Mouse (Mus musculus) CH12F3 (cell line): ENCODE measurements around the gene Olfr549.

Experiments
- in situ Hi-C: fragments of 300-500 bp; cut with MboI; formaldehyde crosslinking; loops from 2 replicates; pipeline ENCODE4 v1.14.3; 2020; ENCODE audit warnings: low sequenced_read_pairs

The Olfr549 gene

GRCm38 (mm10) chr7:102549570-102549969 is at the start of gene Olfr549:
Gene Olfr549, plus strand, starts transcription at chr7:102549870.
- in situ Hi-C loops = no loop called here

GRCm38 (mm10) chr7:102501986-102502385 is 47.7 kb upstream of the Olfr549 start:
- in situ Hi-C loops = loop anchor here (10.0 kb wide), 2 partner anchors 133 to 413 kb away; partner anchors contain the start of genes Olfr554 and Olfr571

- in situ Hi-C loops = loop anchor here (10.0 kb wide), 2 partner anchors 128 to 408 kb away; partner anchors contain the start of genes Olfr554 and Olfr571
Measured at GRCm38 (mm10) chr7:102506848-102507247, 42.8 kb upstream of the Olfr549 start.

DNA sequence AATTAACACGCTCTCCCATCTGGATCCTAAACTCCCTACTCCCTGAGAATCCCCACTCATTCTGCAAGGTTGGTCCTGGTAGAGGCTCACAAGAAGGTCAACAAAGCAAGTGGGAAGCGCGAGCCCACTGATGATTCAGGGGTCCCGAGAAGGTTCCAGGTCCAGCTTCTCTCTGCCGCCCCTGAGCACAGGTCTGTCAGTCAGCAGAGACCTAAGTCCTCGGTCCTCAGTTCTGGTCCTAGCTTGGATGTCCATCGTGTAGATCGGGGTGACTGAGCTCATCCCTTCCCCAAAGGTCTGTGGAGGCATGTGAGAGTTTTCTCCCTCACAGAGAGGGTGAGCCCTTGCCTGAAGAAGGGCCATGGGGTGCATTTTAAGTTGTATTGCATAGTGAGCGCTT is 41.6 kb upstream of the Olfr549 start:
- in situ Hi-C loops = loop anchor here (10.0 kb wide), 2 partner anchors 127 to 407 kb away; partner anchors contain the start of genes Olfr554 and Olfr571

- in situ Hi-C loops = loop anchor here (10.0 kb wide), 2 partner anchors 126 to 406 kb away; partner anchors contain the start of genes Olfr554 and Olfr571
Measured at GRCm38 (mm10) chr7:102508666-102509065, 41.0 kb upstream of the Olfr549 start.

DNA sequence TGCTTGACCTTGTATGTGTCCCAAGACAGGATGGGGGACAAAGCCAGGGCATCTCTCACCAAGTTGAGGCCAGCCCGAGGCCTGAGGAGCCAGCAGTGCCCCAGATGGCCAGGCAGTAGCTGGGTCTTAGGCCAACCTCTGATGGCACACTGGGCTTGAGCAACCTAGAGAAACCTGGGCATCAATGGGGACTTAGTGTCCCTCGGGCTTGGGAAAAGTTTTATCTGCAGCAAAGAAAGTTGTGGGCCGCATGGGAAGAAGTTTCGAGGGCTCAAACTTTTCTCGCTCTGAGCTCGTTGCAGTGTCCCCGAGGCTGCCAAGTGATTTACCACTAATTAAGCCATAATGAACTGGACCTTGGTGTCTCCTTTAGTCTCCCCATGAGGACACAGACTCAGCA is 39.9 kb upstream of the Olfr549 start:
- in situ Hi-C loops = loop anchor here (10.0 kb wide), 2 partner anchors 125 to 405 kb away; partner anchors contain the start of genes Olfr554 and Olfr571

GRCm38 (mm10) chr7:102511927-102512326 is 37.7 kb upstream of the Olfr549 start:
- in situ Hi-C loops = no loop called here

GRCm38 (mm10) chr7:102512814-102513435 is 36.7 kb upstream of the Olfr549 start:
- in situ Hi-C loops = no loop called here

- in situ Hi-C loops = no loop called here
Measured at GRCm38 (mm10) chr7:102514144-102514543, 35.5 kb upstream of the Olfr549 start.

GRCm38 (mm10) chr7:102516261-102517050 is 33.2 kb upstream of the Olfr549 start:
- in situ Hi-C loops = no loop called here

- in situ Hi-C loops = no loop called here
Measured at GRCm38 (mm10) chr7:102517051-102517335, 32.7 kb upstream of the Olfr549 start.

DNA sequence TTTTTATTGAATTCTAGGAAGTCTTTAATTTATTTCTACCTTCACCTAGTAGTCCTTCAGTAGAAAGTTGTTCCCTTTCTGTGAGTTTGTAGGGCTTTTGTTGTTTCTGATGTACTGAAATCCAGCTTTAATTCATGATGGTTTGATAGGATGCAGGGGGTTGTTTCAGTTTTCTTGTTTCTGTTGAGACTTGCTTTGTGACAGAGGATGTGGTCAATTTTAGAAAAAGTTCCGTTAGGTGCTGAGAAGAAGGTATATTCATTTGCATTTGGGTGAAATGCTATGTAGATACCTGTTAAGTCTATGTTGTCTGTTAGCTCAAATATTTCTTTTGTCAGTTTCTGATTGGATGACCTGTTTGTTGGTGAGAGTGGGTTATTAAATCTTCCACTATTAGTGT is 20.6 kb upstream of the Olfr549 start:
- in situ Hi-C loops = no loop called here

GRCm38 (mm10) chr7:102534449-102534848 is 15.2 kb upstream of the Olfr549 start, which contains the start of gene Olfr547:
Gene Olfr547, plus strand, starts transcription at chr7:102534749.
- in situ Hi-C loops = no loop called here

DNA sequence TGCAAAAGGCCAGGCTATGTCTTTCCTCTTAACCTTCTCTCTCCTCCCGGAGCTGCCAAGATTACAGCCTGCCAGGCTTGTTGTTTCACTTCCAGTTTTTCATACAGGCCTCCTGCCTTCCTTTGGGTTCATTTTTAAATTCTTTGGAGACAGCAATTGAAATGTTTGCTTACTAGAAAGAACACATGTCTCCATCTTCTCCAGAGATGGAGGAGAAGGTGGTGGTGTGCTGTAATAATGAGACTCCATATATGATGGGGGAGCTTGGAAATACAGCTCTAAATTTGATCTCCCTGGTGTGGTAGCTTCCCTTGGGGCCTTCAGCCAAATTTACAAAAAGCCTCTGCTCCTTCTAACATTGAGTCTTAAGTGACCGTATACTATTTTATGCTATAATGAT is 9.1 kb upstream of the Olfr549 start, which contains the start of gene Olfr548-ps1:
Gene Olfr548-ps1, plus strand, starts transcription at position 301 of the 400 bp plus-strand sequence.
- in situ Hi-C loops = no loop called here

DNA sequence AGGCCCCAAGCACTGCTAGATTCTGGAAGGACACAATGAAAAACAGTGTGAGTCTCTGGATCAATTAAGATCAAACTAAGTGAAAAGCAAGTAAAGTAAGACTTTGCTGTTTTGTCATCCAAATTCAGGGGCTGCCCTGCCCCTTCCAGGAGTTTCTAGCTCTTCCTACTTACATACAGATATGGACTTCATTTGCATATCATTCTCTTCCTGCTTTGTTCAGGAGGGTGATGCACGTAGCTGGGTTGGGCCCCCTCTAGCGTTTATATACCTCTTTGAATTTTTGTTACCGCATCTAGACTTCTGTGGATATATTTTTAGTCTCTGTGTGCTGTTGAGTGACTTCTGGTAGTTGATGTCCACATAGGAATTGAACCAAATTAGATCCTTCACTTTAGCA is 8.4 kb upstream of the Olfr549 start:
- in situ Hi-C loops = no loop called here

DNA sequence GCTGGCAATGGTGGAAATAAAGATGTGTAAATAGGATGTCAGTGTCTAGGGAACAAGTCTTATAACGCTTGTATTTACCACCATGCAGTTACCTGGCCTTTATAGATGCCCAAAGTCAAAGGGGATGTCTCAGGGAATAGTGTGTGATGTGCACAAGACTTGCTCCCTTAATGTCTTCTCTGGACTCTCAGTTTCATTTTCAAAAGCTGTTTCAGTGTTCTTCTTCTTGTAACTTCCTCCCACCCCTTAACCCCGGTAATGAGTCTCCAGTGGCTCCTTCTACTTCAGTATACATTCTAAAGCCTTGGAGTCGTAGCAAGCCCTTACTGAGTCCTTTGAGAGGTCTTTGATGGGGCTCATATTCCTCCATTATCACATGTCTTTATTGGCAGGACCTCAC is 3.6 kb downstream of the Olfr549 start:
- in situ Hi-C loops = no loop called here

GRCm38 (mm10) chr7:102564999-102565997 is 15.6 kb downstream of the Olfr549 start, which contains the start of gene Trim21:
Gene Trim21, minus strand, starts transcription at chr7:102565486.
- in situ Hi-C loops = no loop called here

GRCm38 (mm10) chr7:102566219-102566618 is 16.5 kb downstream of the Olfr549 start:
- in situ Hi-C loops = no loop called here

DNA sequence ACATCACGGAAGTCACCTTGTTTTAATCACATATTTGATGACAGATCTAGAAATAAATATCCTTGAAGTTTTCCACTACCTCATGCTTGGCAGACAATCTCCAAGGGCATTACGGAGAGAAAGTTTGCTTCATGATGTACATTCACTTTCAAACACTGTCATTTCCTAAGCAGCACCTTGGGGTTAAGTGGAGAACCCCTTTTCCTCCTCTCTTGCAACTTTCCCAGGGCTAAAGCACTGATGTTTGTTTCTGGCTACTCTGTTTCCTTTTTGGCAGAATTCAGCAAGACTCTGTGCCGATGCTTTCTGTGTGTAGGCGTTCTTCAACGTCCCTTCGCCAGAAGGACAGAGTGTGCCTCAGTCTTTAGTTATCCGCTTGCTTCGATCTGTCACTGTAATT is 21.5 kb downstream of the Olfr549 start, which contains the start of gene Olfr550:
Gene Olfr550, plus strand, starts transcription at position 301 of the 400 bp plus-strand sequence.
- in situ Hi-C loops = no loop called here

GRCm38 (mm10) chr7:102573174-102573830 is 23.6 kb downstream of the Olfr549 start:
- in situ Hi-C loops = no loop called here
